Mouse (Mus musculus) cortical plate, adult 2 months (tissue): ENCODE measurements around the gene Cdc6.

Experiments
- CTCF ChIP-seq: fragments of 200-500 bp; IDR thresholded peaks from 2 replicates; pipeline ENCODE4 v1.5.1; 2011; ENCODE audit warnings: mild to moderate bottlenecking, control low read depth, low read length; ENCODE audit not compliant: insufficient read depth; ENCODE audit errors: extremely low read depth
- POLR2A ChIP-seq: fragments of 200-500 bp; IDR thresholded peaks from 2 replicates; pipeline ENCODE4 v1.6.1; 2011; ENCODE audit warnings: mild to moderate bottlenecking, low read length, control low read depth; ENCODE audit not compliant: insufficient read depth; ENCODE audit errors: extremely low read depth

DNA sequence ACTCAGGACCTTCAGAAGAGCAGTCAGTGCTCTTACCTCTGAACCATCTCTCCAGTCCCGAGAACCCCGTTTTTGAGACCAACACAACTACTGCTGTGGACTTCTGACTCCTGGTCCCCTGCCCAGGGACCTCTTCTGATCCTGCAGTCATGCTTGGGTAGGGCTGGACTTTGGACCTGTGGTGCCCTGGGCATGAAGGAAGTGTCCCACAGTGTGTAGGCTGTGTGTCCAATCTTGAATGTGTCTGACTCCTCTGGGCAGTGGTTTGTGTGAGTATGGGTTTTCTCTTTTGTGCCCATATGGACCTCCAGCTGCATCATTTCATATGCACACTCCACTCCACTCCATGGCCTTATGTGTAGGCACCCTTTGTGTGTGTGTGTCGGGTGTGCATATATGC lies 27.5 kb downstream of the Cdc6 start:
- TF ChIP-seq POLR2A (no peak), CTCF (no peak)
